Mouse (Mus musculus) activated CD4-positive, CD25-positive, alpha-beta regulatory T cell, adult 4 months (primary cell): ENCODE results near the gene Fundc1. TPM values are rescaled to one million over a fixed set of nuclear protein-coding genes. Genes with fewer than 3 reads are reported as not detected.
"Not testable (repeated sequence)": the region's sequence is repeated elsewhere in the genome, so short reads cannot be mapped to it uniquely, and the experiment has no call there.

Experiments
- ATAC-seq: one replicate; pipeline ENCODE4 v1.8.0; 2017
- polyA plus RNA-seq, 2 experiments: library from polyadenylated mRNA; unstranded; fragments of 100-300 nt; shearing (Covaris generic); gene quantifications; one replicate each; pipeline ENCODE4 v1.2.1; 2017

The Fundc1 gene
- polyA plus RNA-seq, result 10 to 100 TPM; 68.8 to 78.1 TPM

- peak; percentile 97 for ATAC-seq
Observed at GRCm38 (mm10) chrX:17571621-17572459, at the start of gene Fundc1. Fundc1 (minus strand) TSS chrX:17572325.

DNA sequence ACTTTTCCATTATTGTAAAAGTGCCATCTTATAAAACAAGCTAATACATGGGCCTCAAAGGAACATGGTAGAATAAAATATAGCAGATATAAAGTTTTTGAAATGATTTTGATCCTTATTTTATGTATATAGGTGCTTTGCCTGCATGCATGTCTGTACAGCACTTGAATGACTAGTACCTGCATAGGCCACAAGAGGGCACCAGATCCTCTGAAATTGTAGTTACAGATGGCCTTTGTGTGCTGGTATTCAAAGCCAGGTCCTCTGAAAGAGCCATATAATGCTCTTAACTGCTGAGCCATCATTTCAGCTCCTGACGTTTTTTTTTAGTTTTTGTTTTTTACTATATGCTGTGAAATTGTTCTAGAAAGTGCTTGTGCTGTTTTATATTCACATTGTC is 39.1 kb upstream of the Fundc1 start:
- ATAC-seq, result no peak

DNA sequence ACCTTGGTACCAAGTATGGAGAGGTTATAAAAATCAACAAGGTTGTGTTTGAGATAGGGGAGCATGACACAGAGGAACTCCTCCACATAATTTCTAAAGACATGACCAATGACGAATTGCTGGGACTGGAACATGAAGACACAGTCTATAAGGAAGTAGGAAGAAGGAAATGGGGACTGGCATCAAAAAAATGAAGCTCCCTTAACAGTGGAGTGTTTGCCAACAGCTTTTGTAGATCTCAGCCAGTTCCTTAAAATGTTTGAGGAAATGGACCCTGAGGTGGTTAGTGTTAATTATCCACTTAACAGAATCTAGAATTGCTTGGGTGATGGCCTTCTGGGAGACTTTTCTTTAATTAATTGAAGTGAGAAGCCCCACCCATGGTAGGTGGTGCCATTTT is 36.6 kb upstream of the Fundc1 start:
- no peak for ATAC-seq

- no peak for ATAC-seq
Observed at GRCm38 (mm10) chrX:17607668-17608067, 35.5 kb upstream of the Fundc1 start.

DNA sequence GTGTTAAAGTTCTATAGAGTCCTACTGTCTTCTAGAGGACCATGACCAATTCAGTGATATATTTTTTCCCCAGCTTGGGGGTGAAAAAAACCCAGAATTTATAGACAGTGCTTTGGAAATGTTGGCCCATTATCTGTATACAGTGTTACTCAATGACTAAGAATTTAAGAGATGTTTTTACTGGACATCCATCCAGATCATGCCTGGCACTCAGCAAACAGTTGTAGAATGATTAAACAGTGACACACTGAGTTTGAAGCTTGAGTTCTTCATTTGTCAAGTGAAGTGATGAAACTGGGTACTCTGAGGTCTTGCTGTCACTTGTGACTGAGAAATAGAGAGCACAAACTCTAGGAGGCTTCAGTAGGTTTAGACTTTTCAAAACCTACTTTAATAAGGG is 21.2 kb upstream of the Fundc1 start:
- no peak for ATAC-seq

DNA sequence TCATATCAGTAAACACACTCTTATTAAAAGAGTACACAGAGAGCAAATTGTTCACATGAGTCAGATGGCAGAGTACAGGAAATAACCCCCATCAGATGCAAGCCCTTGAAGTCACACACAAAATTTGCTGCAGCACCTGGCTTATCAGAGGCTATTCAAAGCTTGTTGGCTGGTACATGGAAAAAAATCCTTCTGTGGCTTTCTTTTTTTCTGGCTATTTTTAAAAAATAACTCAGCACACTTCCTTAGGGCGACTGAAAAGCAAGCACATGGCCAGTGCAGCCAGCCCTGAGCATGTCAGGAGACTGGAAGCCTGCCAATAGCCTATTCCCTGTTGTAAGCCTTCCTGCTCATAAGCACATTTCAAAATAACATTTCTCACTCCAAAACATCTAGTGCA is 18.6 kb upstream of the Fundc1 start:
- peak; percentile 54 for ATAC-seq

DNA sequence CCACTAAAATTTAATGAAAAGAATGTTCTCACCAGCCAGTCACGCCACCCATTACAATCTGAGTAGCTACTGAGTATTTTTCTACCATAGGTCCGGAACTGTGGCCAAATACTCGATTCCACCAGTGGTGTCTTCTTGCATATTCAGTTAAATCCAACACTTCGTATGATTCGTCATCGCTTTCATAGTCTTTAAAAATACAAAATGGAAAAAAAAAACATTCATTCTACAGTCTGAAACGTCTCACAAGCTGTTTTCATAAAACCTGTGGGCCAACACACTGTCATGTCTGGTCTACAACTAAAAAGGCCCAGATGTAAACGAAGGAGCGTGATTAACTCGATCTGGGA is 879 bp downstream of the Fundc1 start:
- no peak for ATAC-seq

DNA sequence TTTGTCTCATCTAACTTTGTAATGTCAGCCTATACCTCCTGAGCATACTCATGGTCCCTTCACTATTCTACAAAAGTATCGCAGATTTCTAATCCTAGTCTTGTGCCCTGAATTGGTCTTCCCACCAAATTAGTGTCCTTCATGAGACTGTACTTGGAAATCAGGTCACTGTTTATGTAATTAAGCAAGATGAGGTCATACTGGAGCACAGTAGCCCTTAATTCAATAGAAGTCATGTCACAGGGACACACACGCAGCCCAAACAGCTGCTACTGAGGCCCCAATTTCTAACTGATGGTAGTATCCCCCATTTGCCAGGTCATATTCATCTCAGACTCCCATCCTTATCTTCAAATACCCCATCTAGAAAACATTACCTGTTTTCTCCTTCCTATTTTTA is 3.5 kb downstream of the Fundc1 start:
- ATAC-seq, result no peak

DNA sequence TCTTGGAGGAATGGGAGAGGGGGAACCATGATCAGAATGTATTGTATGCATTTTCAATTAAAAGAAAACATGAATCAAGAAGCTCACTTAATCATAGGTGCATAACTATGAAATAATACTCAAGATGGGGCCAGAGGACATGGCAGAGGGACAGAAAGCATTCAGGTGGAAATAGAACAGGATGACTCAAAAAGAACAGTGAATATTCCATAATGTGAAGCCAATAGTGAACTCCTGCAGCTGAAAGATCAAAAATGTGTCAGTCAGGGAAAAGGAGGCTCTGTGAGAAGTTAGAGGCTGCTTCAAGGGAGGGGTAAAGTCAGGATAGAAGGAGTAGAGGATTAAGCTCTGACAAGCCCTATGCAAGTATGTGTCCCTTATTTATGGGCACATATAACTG is 6.4 kb downstream of the Fundc1 start:
- ATAC-seq, result no peak

GRCm38 (mm10) chrX:17564732-17565131 is 7.4 kb downstream of the Fundc1 start:
- ATAC-seq, result no peak

DNA sequence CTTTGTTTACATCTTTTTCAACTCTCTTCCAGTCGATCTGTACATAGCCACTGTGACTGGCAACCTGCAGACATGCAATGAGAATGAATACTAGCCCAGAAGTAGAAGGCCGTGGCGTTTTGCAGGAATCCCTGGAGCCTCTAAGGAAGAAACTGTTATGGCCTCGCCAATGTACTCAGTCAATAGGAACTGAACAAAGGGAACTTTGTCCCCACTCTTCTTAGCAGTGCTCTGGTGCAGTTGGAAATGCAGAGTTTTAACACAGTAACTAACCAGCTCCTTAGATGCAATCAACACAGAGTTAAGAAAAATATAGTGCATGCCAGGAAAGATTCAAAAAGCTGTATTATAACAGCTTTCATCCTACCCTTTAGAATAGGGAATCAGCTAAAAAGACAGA is 13.4 kb downstream of the Fundc1 start:
- no peak for ATAC-seq

- no peak for ATAC-seq
Observed at GRCm38 (mm10) chrX:17554488-17554887, 17.6 kb downstream of the Fundc1 start.

GRCm38 (mm10) chrX:17551586-17551985 is 20.5 kb downstream of the Fundc1 start:
- not testable (repeated sequence) for ATAC-seq

GRCm38 (mm10) chrX:17547143-17547806 is 24.9 kb downstream of the Fundc1 start:
- no peak for ATAC-seq

DNA sequence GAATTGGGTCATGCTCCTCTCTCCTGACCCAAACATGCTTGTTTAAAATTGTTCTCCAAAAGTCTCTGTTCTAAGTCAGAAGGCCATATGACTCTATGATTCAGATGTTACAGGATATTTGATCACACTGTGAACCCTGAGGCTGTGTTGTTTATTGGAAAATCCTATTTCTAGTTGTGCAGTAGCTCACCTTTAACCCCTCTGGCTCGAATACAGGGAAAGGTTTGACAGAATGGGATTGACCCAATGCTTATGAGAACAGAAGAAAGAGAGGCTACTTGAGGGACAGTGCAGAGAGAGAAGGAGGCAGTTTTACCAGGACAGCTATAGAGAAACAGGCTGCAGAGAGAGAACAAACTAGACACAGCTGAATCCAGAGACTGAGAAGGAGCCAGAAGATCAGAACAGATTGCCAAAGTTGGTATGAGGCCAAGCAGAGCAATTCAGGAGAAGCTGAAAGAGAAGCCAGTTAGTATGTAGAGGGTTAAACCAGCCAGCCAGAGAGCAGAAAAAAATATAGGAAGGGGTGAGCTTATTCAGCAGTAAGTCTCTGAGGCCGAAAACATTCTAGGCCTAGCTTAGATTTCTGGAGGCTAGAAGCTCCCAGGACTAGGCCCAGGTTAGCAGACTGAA is 27.1 kb downstream of the Fundc1 start:
- no peak for ATAC-seq

DNA sequence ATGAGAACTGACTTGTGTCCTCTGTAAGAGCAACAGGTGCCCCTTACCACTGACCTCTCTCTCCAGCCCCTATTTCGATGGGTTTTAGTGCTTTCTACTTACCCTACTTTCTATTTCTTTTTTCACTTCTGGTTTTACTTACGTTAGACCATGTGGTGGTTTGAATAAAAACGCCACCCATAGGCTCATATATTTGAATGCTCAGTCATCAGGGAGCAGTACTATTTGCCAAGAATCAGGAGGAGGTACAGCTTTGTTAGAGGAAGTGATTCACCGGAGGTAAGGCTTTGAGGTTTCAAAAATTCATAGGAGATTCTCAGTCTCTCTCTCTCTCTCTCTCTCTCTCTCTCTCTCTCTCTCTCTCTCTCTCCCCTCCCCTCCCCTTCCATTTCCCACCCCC is 34.4 kb downstream of the Fundc1 start:
- no peak for ATAC-seq

GRCm38 (mm10) chrX:17527008-17527407 is 45.1 kb downstream of the Fundc1 start:
- no peak for ATAC-seq

- ATAC-seq, result peak; percentile 76
Observed at GRCm38 (mm10) chrX:17521221-17521716, 50.9 kb downstream of the Fundc1 start.

DNA sequence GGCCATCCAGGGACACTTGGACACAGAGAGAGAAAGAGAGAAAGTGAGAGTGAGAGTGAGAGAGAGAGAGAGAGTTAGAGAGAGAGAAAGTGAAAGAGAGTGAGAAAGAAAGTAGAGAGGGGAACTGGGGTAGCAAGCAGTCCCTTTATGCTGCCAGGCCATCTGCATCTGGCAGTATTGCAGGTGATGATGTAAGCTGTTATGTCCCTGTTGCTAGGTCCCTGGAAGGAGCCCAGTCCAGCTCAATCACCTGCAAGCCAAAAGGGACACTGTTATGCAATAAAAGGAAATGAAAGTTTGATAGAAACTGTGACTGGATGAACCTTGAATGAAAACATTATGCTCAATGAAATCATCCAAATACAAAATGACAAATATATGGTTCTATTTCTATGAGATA is 52.0 kb downstream of the Fundc1 start:
- peak; percentile 13 for ATAC-seq

DNA sequence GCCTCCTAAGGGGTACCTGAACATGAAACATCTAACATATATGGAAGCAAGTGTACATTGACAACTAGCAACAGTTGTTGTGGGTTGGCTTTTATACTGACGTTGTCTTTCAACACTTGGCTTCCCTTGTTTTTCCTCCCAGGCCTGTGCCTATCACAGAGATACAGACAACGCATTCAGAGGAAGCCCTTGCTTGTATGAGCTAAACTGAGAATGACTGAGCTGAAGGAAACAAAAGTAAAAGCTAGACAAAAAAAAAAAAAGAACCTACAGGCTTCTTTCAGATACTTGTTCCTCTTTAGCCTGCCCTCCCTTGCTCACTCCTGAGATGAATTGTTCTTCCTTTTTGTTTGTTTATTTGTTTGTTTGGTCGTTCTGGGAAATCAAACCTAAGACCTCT is 58.1 kb downstream of the Fundc1 start:
- peak; percentile 65 for ATAC-seq

DNA sequence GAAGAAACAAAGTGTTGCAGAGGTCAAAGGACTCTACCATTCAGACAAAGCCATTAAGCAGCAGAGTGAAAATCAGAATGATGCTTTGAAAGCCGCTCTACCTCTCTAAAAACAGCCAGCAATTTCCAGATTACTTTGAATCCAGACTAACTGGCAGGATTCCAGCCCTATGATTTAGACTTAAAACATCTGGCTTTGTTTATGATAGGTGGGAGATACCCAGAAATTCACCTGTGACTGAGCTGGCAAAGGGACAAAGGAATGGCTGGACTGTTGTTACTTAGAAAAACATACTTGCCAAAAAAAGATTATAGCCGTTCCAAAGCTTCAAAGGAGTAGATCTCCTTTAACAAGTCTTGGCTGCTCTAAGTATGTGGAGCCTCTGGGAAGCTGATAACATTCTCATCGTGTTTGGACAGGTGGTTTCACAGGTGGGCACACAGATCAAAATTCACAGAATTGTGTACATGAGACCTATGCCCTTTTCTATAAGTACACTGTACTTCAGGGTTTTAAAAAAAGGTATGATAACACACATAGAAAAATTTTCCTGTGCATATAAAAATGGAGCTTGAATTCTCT is 60.0 kb downstream of the Fundc1 start:
- ATAC-seq, result no peak
